Mouse (Mus musculus): Measurements from ENCODE around the gene 4933430I17Rik. TPM values are rescaled to one million over a fixed set of nuclear protein-coding genes. Genes with fewer than 3 reads are reported as not detected.
A peak's percentile ranks its signal among the peaks of the same experiment; 100 is the strongest.
"Not testable (repeated sequence)": the region's sequence is repeated elsewhere in the genome, so short reads cannot be mapped to it uniquely, and the experiment has no call there.

Gene 4933430I17Rik
- total and polyA plus RNA-seq, 2 experiments from 2014 or later = 0.83 TPM; not detected in 1

DNA sequence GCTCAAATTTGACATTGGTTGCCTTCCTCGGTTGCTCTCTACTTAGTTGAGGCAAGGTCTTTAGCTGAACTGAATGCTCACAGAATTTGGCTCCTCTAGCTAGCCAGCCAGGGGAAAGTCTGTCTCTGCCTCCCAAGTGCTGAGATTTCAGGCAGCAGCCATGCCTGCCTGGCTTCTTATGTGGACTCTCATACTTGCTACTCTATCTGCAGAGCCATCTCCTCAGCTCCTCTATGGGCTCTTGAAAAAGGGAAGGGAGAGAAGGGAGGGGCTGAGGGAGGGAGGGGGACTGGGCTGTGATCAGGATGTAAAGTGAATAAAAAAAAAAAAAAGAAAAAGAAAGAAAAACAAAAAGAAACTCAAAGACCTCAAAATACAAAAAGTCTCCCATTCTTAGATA, 65.7 kb downstream of the 4933430I17Rik start:
- Histone ChIP-seq H3K4me2 (ENCODE audit: low read depth, low read length) (no peak overlapping the region), H3K4me3 (ENCODE audit: low read length) (no peak overlapping the region), H3K27me3 (ENCODE audit: insufficient read depth, low read length) (no peaks in the 10 kb centered on the region), H3K9ac (replicated peaks; ENCODE audit: low read length) (no peak overlapping the region), H3K9me3 (ENCODE audit: low read length) (no peaks in the 10 kb centered on the region), H3K4me1 (ENCODE audit: insufficient read depth, low read length) (peaks cover 8% of the 10 kb centered on the region), H3K36me3 (ENCODE audit: insufficient read depth, low read length) (no peaks in the 10 kb centered on the region), H3K27ac (no peak overlapping the region)
- no peak for DNase-seq (ENCODE audit: low spot score)
- WGBS = 83% methylated on average over 1 of the region's 1 CpGs
- no peak for TF ChIP-seq CTCF (IDR thresholded peaks at IDR 0.05; ENCODE audit: low read depth)
- no peak for ATAC-seq

DNA sequence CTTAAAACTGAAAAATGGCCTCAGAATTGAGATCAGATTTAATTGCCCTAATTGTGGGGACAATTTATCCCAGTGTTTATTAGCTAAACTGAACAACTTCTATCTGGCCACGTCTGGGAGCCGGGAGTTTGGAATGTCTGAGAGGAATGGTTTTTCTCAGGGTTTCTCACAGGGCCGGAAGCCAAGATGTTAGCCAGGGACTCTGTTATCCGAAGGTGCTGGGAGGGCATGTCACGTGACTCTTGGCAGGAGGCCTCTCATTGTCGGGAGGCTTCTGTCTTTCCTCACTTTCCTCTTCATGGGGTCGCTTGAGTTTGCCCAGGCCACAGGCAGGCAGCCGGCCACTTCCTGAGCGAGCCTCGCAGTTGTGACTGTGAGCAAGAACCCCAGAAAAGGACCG, 66.2 kb downstream of the 4933430I17Rik start:
- WGBS = 19% methylated on average over 11 of the region's 11 CpGs
- TF ChIP-seq CTCF (IDR thresholded peaks at IDR 0.05; ENCODE audit: low read depth) = no peak
- H3K4me1 ChIP-seq (ENCODE audit: insufficient read depth, low read length) = peaks cover 13% of the 10 kb centered on the region
- no peak overlapping the region for H3K4me2 ChIP-seq (ENCODE audit: low read depth, low read length)
- no peaks in the 10 kb centered on the region for H3K27me3 ChIP-seq (ENCODE audit: insufficient read depth, low read length)
- ATAC-seq (no peak), DNase-seq (ENCODE audit: low spot score) (peak; percentile 29)
- no peak overlapping the region for H3K27ac ChIP-seq
- no peak overlapping the region for H3K4me3 ChIP-seq (ENCODE audit: low read length)
- no peaks in the 10 kb centered on the region for H3K36me3 ChIP-seq (ENCODE audit: insufficient read depth, low read length)
- H3K9ac ChIP-seq (replicated peaks; ENCODE audit: low read length) = no peak overlapping the region
- no peaks in the 10 kb centered on the region for H3K9me3 ChIP-seq (ENCODE audit: low read length)

DNA sequence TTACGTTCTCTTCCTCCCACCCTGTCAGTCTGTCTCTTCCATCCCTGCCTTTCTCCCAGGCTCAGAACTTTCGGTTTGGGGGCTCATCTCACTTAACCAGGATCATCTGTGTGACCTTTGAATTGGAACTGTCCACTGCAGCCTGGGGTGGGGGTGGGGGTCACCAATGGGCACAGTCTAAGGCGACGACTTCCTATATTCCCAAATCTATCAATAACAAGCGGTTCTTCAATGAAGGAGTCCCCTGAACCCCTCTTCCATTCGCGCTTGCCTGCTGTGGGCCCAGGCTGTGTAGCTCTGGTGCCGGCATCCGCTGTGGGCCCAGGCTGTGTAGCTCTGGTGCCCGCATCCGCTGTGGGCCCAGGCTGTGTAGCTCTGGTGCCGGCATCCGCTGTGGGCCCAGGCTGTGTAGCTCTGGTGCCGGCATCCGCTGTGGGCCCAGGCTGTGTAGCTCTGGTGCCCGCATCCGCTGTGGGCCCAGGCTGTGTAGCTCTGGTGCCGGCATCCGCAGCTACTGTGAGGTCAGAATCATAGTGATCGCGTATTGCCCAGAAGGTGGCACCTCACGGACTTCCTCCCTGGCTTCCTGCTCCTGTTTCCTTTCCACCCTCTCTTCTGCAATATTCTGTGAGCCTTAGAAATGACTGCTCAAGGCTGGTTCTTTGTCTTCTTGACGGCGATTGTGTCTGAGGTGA, 68.5 kb downstream of the 4933430I17Rik start:
- H3K9me3 ChIP-seq (ENCODE audit: low read length); H3K27me3 ChIP-seq (ENCODE audit: insufficient read depth, low read length); H3K27ac ChIP-seq; H3K4me3 ChIP-seq (ENCODE audit: low read length); H3K4me2 ChIP-seq (ENCODE audit: low read depth, low read length); H3K36me3 ChIP-seq (ENCODE audit: insufficient read depth, low read length); DNase-seq (ENCODE audit: low spot score); H3K9ac ChIP-seq (replicated peaks; ENCODE audit: low read length); ATAC-seq: not testable (repeated sequence)
- 91% methylated on average over 24 of the region's 24 CpGs for whole genome bisulfite sequencing
- H3K4me1 ChIP-seq (ENCODE audit: insufficient read depth, low read length) = peaks cover 13% of the 10 kb centered on the region

DNA sequence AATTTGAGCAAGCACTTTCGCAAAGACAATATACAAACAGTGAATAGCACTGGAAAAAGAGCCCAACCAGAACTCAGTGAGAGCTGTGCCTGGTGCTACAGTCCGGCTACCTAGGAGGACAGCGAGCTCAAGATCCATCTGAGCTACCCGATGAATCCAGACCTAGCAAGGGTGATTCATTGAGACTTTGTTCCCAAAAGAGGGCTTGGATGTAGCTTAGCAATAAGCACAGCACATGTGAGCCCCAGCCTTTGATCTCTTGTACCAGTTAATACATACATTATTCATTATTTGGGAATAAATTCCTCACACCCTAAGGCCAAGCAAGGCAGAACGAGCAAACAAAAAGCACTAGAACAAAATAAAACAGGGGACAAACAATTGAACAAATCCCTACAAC, 69.3 kb downstream of the 4933430I17Rik start:
- DNase-seq (ENCODE audit: low spot score) (no peak), ATAC-seq (no peak)
- no peak overlapping the region for H3K4me3 ChIP-seq (ENCODE audit: low read length)
- peaks cover 13% of the 10 kb centered on the region for H3K4me1 ChIP-seq (ENCODE audit: insufficient read depth, low read length)
- H3K4me2 ChIP-seq (ENCODE audit: low read depth, low read length) = no peak overlapping the region
- H3K9me3 ChIP-seq (ENCODE audit: low read length) = no peaks in the 10 kb centered on the region
- WGBS = 49% methylated on average over 5 of the region's 5 CpGs
- no peak overlapping the region for H3K27ac ChIP-seq
- H3K9ac ChIP-seq (replicated peaks; ENCODE audit: low read length) = no peak overlapping the region
- H3K27me3 ChIP-seq (ENCODE audit: insufficient read depth, low read length) = no peaks in the 10 kb centered on the region
- H3K36me3 ChIP-seq (ENCODE audit: insufficient read depth, low read length) = no peaks in the 10 kb centered on the region
- no peak for TF ChIP-seq CTCF (IDR thresholded peaks at IDR 0.05; ENCODE audit: low read depth)

DNA sequence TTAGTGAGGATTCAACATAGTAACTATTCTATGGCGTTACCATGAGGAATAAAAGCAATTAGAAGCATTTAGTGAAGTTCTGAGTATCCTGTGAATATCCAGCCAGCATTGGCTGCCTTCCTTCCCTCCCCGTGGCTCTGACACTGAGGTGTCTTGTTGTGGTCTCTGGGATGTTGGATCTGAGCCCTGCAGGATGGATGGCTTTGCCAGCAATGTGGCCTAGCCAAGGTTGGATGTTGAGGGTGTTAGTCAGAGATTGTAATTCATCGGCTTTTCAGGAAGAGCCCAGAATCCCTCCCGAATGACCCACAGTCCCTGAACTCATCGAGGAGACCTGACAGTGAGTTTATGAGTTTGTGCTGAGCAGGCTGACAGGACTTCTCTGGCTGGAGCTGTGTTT, 70.9 kb downstream of the 4933430I17Rik start:
- Histone ChIP-seq H3K27me3 (ENCODE audit: insufficient read depth, low read length) (no peaks in the 10 kb centered on the region), H3K27ac (no peak overlapping the region), H3K9me3 (ENCODE audit: low read length) (no peaks in the 10 kb centered on the region), H3K36me3 (ENCODE audit: insufficient read depth, low read length) (no peaks in the 10 kb centered on the region), H3K4me3 (ENCODE audit: low read length) (no peak overlapping the region), H3K4me1 (ENCODE audit: insufficient read depth, low read length) (peaks cover 13% of the 10 kb centered on the region), H3K4me2 (ENCODE audit: low read depth, low read length) (no peak overlapping the region), H3K9ac (replicated peaks; ENCODE audit: low read length) (no peak overlapping the region)
- ATAC-seq = peak; percentile 75
- no peak for TF ChIP-seq CTCF (IDR thresholded peaks at IDR 0.05; ENCODE audit: low read depth)
- peak; percentile 73 for DNase-seq (ENCODE audit: low spot score)
- WGBS = 38% methylated on average over 5 of the region's 5 CpGs

Other genes starting within 250 kb of the 4933430I17Rik start
- 38.3 and 43.0 TPM in 2 replicates for gene Fkbp15, start 164.8 kb upstream of the 4933430I17Rik start, total RNA-seq (2014; rRNA removed)
- 22.6 and 23.7 TPM in 2 replicates for gene Fkbp15, start 164.8 kb upstream of the 4933430I17Rik start, polyA plus RNA-seq (2015; fragmentation: Nextera tagmentation; extraction: Ambion mirVana)
- 17.3 and 20.8 TPM in 2 replicates for gene Slc31a1, start 164.6 kb upstream of the 4933430I17Rik start, total RNA-seq (2014; rRNA removed)
- 45.3 and 46.3 TPM in 2 replicates for gene Slc31a1, start 164.6 kb upstream of the 4933430I17Rik start, polyA plus RNA-seq (2015; fragmentation: Nextera tagmentation; extraction: Ambion mirVana)
- gene Cdc26, start 116.7 kb upstream of the 4933430I17Rik start, total RNA-seq (2014; rRNA removed) = 24.7 and 30.1 TPM in 2 replicates
- gene Cdc26, start 116.7 kb upstream of the 4933430I17Rik start, polyA plus RNA-seq (2015; fragmentation: Nextera tagmentation; extraction: Ambion mirVana) = 75.2 and 78.3 TPM in 2 replicates
- 14.3 and 19.6 TPM in 2 replicates for gene Prpf4, start 116.6 kb upstream of the 4933430I17Rik start, total RNA-seq (2014; rRNA removed)
- gene Prpf4, start 116.6 kb upstream of the 4933430I17Rik start, polyA plus RNA-seq (2015; fragmentation: Nextera tagmentation; extraction: Ambion mirVana) = 12.2 and 13.8 TPM in 2 replicates
- 0.93 and 3.4 TPM in 2 replicates for gene Rnf183, start 90.1 kb upstream of the 4933430I17Rik start, total RNA-seq (2014; rRNA removed)
- gene Rnf183, start 90.1 kb upstream of the 4933430I17Rik start, polyA plus RNA-seq (2015; fragmentation: Nextera tagmentation; extraction: Ambion mirVana) = 0.14 TPM in 1 of 2 replicates, not detected in the other
- 3.5 and 4.3 TPM in 2 replicates for gene Wdr31, start 54.5 kb upstream of the 4933430I17Rik start, total RNA-seq (2014; rRNA removed)
- 16.4 and 17.6 TPM in 2 replicates for gene Wdr31, start 54.5 kb upstream of the 4933430I17Rik start, polyA plus RNA-seq (2015; fragmentation: Nextera tagmentation; extraction: Ambion mirVana)
- gene Bspry, start 45.3 kb upstream of the 4933430I17Rik start, total RNA-seq (2014; rRNA removed) = 0.37 and 2.0 TPM in 2 replicates
- gene Bspry, start 45.3 kb upstream of the 4933430I17Rik start, polyA plus RNA-seq (2015; fragmentation: Nextera tagmentation; extraction: Ambion mirVana) = 0.95 and 0.96 TPM in 2 replicates
- gene Hdhd3, start 21.9 kb upstream of the 4933430I17Rik start, total RNA-seq (2014; rRNA removed) = 4.1 and 5.1 TPM in 2 replicates
- 5.8 and 6.8 TPM in 2 replicates for gene Hdhd3, start 21.9 kb upstream of the 4933430I17Rik start, polyA plus RNA-seq (2015; fragmentation: Nextera tagmentation; extraction: Ambion mirVana)
- gene Alad, start 5.5 kb upstream of the 4933430I17Rik start, total RNA-seq (2014; rRNA removed) = 50.4 and 50.9 TPM in 2 replicates
- gene Alad, start 5.5 kb upstream of the 4933430I17Rik start, polyA plus RNA-seq (2015; fragmentation: Nextera tagmentation; extraction: Ambion mirVana) = 69.3 and 70.5 TPM in 2 replicates
- 19.0 and 25.1 TPM in 2 replicates for gene Pole3, start 301 bp upstream of the 4933430I17Rik start, total RNA-seq (2014; rRNA removed)
- gene Pole3, start 301 bp upstream of the 4933430I17Rik start, polyA plus RNA-seq (2015; fragmentation: Nextera tagmentation; extraction: Ambion mirVana) = 66.5 and 70.0 TPM in 2 replicates
- gene Rgs3, start 34.5 kb downstream of the 4933430I17Rik start, total RNA-seq (2014; rRNA removed) = 71.0 and 71.9 TPM in 2 replicates
- 44.3 and 44.6 TPM in 2 replicates for gene Rgs3, start 34.5 kb downstream of the 4933430I17Rik start, polyA plus RNA-seq (2015; fragmentation: Nextera tagmentation; extraction: Ambion mirVana)

Data from hindbrain, postnatal 0 days (tissue).